Mouse (Mus musculus): ENCODE results near the gene Tecpr1. TPM values are rescaled to one million over a fixed set of nuclear protein-coding genes. Genes with fewer than 3 reads are reported as not detected.
A peak's percentile ranks its signal among the peaks of the same experiment; 100 is the strongest.

The Tecpr1 gene
- polyA plus RNA-seq, 1 experiment: 59.4 TPM

DNA sequence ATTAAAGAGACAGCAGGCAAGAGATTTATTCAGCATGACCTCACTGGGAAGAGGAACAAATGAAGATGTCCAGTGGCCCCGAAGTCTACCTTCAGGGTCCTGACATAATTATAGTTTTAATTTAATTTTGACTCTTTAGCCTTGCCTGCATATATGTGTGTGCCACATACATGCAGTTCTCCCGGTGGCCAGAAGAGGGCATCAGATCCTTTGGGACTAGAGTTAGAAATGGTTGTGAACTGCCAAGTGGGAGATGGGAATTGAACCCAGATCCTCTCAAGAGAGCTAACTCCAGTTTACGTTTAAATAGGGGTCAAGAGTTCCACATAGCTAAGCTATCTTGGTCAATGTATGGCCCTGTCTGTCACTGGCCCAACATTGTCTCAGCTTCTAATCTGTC is 26.5 kb upstream of the Tecpr1 start:
- TF ChIP-seq POLR2A (IDR thresholded peaks at IDR 0.05; ENCODE audit: borderline replicate concordance, extremely low read depth, insufficient read depth, insufficient read length, poor library complexity, severe bottlenecking): no peak
- TF ChIP-seq CTCF (IDR thresholded peaks at IDR 0.05; ENCODE audit: borderline replicate concordance, extremely low read depth, insufficient read depth, insufficient read length): peak; percentile 40; the same call in 1 of the 2 replicates
- DNase-seq (ENCODE audit: low read depth): no peak

GRCm38 (mm10) chr5:144247906-144248585 is 24.6 kb upstream of the Tecpr1 start:
- DNase-seq (ENCODE audit: low read depth): no peak
- no peak for TF ChIP-seq POLR2A (IDR thresholded peaks at IDR 0.05; ENCODE audit: borderline replicate concordance, extremely low read depth, insufficient read depth, insufficient read length, poor library complexity, severe bottlenecking)
- TF ChIP-seq CTCF (IDR thresholded peaks at IDR 0.05; ENCODE audit: borderline replicate concordance, extremely low read depth, insufficient read depth, insufficient read length): no peak

GRCm38 (mm10) chr5:144247307-144247706 is 23.9 kb upstream of the Tecpr1 start:
- TF ChIP-seq CTCF (IDR thresholded peaks at IDR 0.05; ENCODE audit: borderline replicate concordance, extremely low read depth, insufficient read depth, insufficient read length): no peak
- no peak for TF ChIP-seq POLR2A (IDR thresholded peaks at IDR 0.05; ENCODE audit: borderline replicate concordance, extremely low read depth, insufficient read depth, insufficient read length, poor library complexity, severe bottlenecking)
- no peak for DNase-seq (ENCODE audit: low read depth)

- no peak for DNase-seq (ENCODE audit: low read depth)
- TF ChIP-seq POLR2A (IDR thresholded peaks at IDR 0.05; ENCODE audit: borderline replicate concordance, extremely low read depth, insufficient read depth, insufficient read length, poor library complexity, severe bottlenecking): no peak
- TF ChIP-seq CTCF (IDR thresholded peaks at IDR 0.05; ENCODE audit: borderline replicate concordance, extremely low read depth, insufficient read depth, insufficient read length): no peak
These were observed 23.3 kb upstream of the Tecpr1 start for GRCm38 (mm10) chr5:144246669-144247068.

DNA sequence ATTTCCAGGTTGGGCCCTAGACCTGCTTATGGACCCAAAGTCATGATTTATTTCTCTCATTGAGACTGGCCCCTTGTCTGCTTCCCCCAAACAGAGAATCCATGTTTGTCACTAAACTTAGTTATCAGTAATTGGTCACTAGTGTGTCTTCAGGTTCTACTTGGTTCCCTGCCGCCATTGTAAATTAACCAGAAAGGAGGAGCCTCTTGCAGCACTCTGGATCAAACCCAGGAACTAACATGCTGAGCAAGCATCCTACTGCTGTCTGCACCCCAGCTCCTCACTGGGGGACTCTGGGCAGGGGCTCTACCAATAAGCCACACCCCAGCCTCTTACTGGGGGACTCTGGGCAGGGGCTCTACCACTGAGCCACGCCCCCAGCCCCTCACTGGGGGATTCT is 22.2 kb upstream of the Tecpr1 start:
- DNase-seq (ENCODE audit: low read depth): no peak
- TF ChIP-seq CTCF (IDR thresholded peaks at IDR 0.05; ENCODE audit: borderline replicate concordance, extremely low read depth, insufficient read depth, insufficient read length) (no peak), POLR2A (IDR thresholded peaks at IDR 0.05; ENCODE audit: borderline replicate concordance, extremely low read depth, insufficient read depth, insufficient read length, poor library complexity, severe bottlenecking) (no peak)

GRCm38 (mm10) chr5:144243901-144244487 is 20.6 kb upstream of the Tecpr1 start, which contains the start of gene Bri3:
Gene Bri3 (plus strand): TSS chr5:144244437.
- no peak for DNase-seq (ENCODE audit: low read depth)
- no peak for TF ChIP-seq POLR2A (IDR thresholded peaks at IDR 0.05; ENCODE audit: borderline replicate concordance, extremely low read depth, insufficient read depth, insufficient read length, poor library complexity, severe bottlenecking)
- TF ChIP-seq CTCF (IDR thresholded peaks at IDR 0.05; ENCODE audit: borderline replicate concordance, extremely low read depth, insufficient read depth, insufficient read length): no peak

DNA sequence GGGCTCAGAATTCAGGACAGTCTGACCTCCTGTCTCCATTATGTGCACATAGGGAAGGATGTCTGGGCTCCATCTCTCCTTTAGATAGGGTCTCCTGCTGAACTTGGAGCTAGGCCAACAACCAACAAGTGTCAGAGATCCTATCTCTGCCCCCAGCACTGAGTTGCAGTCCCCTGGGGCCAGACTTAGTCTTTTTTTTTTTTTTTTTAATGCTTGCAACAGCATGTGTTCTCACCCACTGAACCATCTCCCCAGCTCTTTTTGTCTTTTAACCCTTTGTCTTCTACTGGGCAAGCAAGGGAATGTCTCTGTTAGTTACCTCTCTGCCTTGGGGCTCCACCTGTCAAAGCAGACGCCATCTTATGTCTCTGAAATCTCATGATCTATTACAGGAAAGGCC is 15.6 kb upstream of the Tecpr1 start:
- no peak for DNase-seq (ENCODE audit: low read depth)
- TF ChIP-seq CTCF (IDR thresholded peaks at IDR 0.05; ENCODE audit: borderline replicate concordance, extremely low read depth, insufficient read depth, insufficient read length): no peak
- no peak for TF ChIP-seq POLR2A (IDR thresholded peaks at IDR 0.05; ENCODE audit: borderline replicate concordance, extremely low read depth, insufficient read depth, insufficient read length, poor library complexity, severe bottlenecking)

- TF ChIP-seq POLR2A (IDR thresholded peaks at IDR 0.05; ENCODE audit: borderline replicate concordance, extremely low read depth, insufficient read depth, insufficient read length, poor library complexity, severe bottlenecking) (no peak), CTCF (IDR thresholded peaks at IDR 0.05; ENCODE audit: borderline replicate concordance, extremely low read depth, insufficient read depth, insufficient read length) (no peak)
- no peak for DNase-seq (ENCODE audit: low read depth)
These were observed 11.3 kb upstream of the Tecpr1 start for GRCm38 (mm10) chr5:144234714-144235113.

DNA sequence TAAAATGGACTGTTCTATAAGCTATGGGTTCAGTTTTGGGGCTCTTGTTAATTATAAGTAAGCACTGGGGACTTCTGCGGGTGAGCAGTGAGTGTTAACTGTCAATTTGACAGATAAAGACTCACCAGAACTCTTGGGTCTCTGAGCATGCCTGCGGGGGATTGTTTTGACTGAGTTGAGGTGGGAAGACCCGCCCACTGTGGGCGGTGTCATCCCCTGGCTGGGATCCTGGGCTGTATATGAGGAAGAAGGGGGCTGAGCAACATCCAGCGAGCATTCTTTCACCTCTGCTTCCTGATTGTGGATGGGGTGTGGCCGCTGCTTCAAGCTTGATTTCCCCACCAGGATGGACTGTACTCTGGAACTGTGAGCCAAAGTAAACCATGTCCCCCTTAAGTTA is 10.8 kb upstream of the Tecpr1 start:
- TF ChIP-seq POLR2A (IDR thresholded peaks at IDR 0.05; ENCODE audit: borderline replicate concordance, extremely low read depth, insufficient read depth, insufficient read length, poor library complexity, severe bottlenecking) (no peak), CTCF (IDR thresholded peaks at IDR 0.05; ENCODE audit: borderline replicate concordance, extremely low read depth, insufficient read depth, insufficient read length) (no peak)
- DNase-seq (ENCODE audit: low read depth): no peak

DNA sequence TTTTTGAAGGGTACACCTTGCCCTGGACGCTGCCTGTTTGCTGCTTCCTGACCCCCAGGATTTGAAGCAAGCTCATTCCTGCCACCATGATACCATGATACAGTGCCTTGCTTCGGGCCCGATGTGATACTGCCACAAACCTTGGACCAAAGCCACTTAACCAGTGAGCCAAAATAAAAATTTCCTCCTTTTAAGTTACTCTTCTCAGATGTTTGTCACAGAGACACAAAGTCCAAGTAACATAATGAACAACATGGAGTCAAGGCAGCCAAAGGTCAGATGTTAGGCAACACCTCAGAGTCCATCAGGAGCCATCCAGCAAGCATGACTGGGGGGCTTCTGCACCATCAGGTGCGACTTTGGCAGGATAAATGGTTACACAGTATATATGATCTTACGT is 9.1 kb upstream of the Tecpr1 start:
- DNase-seq (ENCODE audit: low read depth): no peak
- TF ChIP-seq CTCF (IDR thresholded peaks at IDR 0.05; ENCODE audit: borderline replicate concordance, extremely low read depth, insufficient read depth, insufficient read length): no peak
- TF ChIP-seq POLR2A (IDR thresholded peaks at IDR 0.05; ENCODE audit: borderline replicate concordance, extremely low read depth, insufficient read depth, insufficient read length, poor library complexity, severe bottlenecking): no peak

GRCm38 (mm10) chr5:144231410-144231809 is 8.0 kb upstream of the Tecpr1 start:
- peak; percentile 22 for DNase-seq (ENCODE audit: low read depth)
- TF ChIP-seq POLR2A (IDR thresholded peaks at IDR 0.05; ENCODE audit: borderline replicate concordance, extremely low read depth, insufficient read depth, insufficient read length, poor library complexity, severe bottlenecking) (no peak), CTCF (IDR thresholded peaks at IDR 0.05; ENCODE audit: borderline replicate concordance, extremely low read depth, insufficient read depth, insufficient read length) (peak; percentile 28; the same call in 1 of the 2 replicates)

DNA sequence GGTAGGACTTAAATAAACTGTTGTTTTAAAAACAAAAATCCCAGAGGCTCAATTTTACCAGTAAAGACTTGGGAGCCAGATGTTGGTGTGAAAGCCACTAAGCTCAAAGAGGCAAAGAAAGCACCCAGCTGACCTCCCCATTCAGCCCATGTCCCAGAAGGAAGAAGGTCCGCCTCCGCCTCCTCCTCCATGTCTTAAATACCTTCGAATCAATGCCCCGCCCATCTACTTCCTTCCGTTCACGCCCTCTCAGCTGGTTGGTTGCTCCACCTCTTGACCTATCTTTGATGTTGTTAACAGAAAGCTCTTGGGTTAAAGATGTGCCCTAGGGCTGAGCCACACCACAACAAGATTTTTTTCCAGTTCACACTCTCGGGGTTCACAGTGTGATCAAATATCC is 6.8 kb upstream of the Tecpr1 start:
- no peak for TF ChIP-seq POLR2A (IDR thresholded peaks at IDR 0.05; ENCODE audit: borderline replicate concordance, extremely low read depth, insufficient read depth, insufficient read length, poor library complexity, severe bottlenecking)
- no peak for DNase-seq (ENCODE audit: low read depth)

Measured in brain, embryonic 14.5 days (tissue).